Mouse (Mus musculus): ENCODE measurements around the gene Camk1d.

- TF ChIP-seq CTCF (IDR thresholded peaks at IDR 0.05; ENCODE audit: low read depth) (no peak), EP300 (IDR thresholded peaks at IDR 0.05; ENCODE audit: low read depth) (no peak)
These were observed 399.0 kb downstream of the Camk1d start for GRCm38 (mm10) chr2:5315291-5315828.
